Mouse (Mus musculus): Measurements from ENCODE around the gene Gdf15. TPM values are rescaled to one million over a fixed set of nuclear protein-coding genes. Genes with fewer than 3 reads are reported as not detected.

Gdf15 gene
- total and polyA plus RNA-seq, 3 experiments, result 0.15 to 0.63 TPM; not detected in 1

GRCm38 (mm10) chr8:70674109-70674508 is 41.9 kb upstream of the Gdf15 start:
- TF ChIP-seq MXI1 (IDR thresholded peaks at IDR 0.05; ENCODE audit: low read depth, low read length), result no peak
- TF ChIP-seq TBP (IDR thresholded peaks at IDR 0.05; ENCODE audit: low read depth, low read length), result no peak
- TF ChIP-seq CHD1 (IDR thresholded peaks at IDR 0.05; ENCODE audit: low read depth, low read length), result no peak
- no peak for TF ChIP-seq HCFC1 (IDR thresholded peaks at IDR 0.05; ENCODE audit: low read depth, low read length)
- no peak for TF ChIP-seq EP300 (IDR thresholded peaks at IDR 0.05; ENCODE audit: low read depth in 1 of 2, low read length in 2 of 2)
- no peak for TF ChIP-seq ZMIZ1 (IDR thresholded peaks at IDR 0.05; ENCODE audit: low read depth, low read length)
- TF ChIP-seq NRF1 (IDR thresholded peaks at IDR 0.05; ENCODE audit: insufficient read depth, low read depth, low read length, poor library complexity, severe bottlenecking), result no peak
- Histone ChIP-seq H3K4me3 (ENCODE audit: control insufficient read depth in 1 of 2, insufficient read depth in 1 of 2, low read depth in 2 of 2, low read length in 2 of 2) (peak overlapping the region; percentile 56 to 77), H3K27me3 (ENCODE audit: control insufficient read depth in 1 of 2, insufficient read depth in 2 of 2, low read length in 2 of 2) (no peaks in the 10 kb centered on the region), H3K9me3 (replicated peaks; ENCODE audit: insufficient read depth, low read length) (no peaks in the 10 kb centered on the region), H3K9ac (ENCODE audit: control insufficient read depth, low read depth, low read length, poor library complexity, severe bottlenecking) (peak overlapping the region; percentile 84), H3K4me1 (ENCODE audit: control insufficient read depth in 1 of 2, insufficient read depth in 2 of 2, low read length in 2 of 2) (peaks cover 5 to 21% of the 10 kb centered on the region in 2 experiments; a peak in 3 of 4 replicates), H3K27ac (ENCODE audit: control insufficient read depth, low read depth, low read length) (peak overlapping the region; percentile 89), H3K79me2 (ENCODE audit: control insufficient read depth, insufficient read depth, low read length, poor library complexity) (peaks cover 22% of the 10 kb centered on the region), H3K36me3 (ENCODE audit: control insufficient read depth in 1 of 2, insufficient read depth in 2 of 2, low read length in 2 of 2) (peaks cover 0 to 20% of the 10 kb centered on the region in 2 experiments; a peak in 2 of 4 replicates)
- DNase-seq (ENCODE audit: low read depth, low spot score), result no peak

GRCm38 (mm10) chr8:70673079-70673856 is 41.0 kb upstream of the Gdf15 start, which contains the start of gene Lsm4:
Gene Lsm4 (plus strand): TSS chr8:70673248.
- peak; percentile 100 for DNase-seq (ENCODE audit: low read depth, low spot score)
- Histone ChIP-seq H3K27me3 (ENCODE audit: control insufficient read depth in 1 of 2, insufficient read depth in 2 of 2, low read length in 2 of 2) (no peaks in the 10 kb centered on the region), H3K79me2 (ENCODE audit: control insufficient read depth, insufficient read depth, low read length, poor library complexity) (peaks cover 22% of the 10 kb centered on the region), H3K27ac (ENCODE audit: control insufficient read depth, low read depth, low read length) (peak within 1 kb of the TSS; percentile 89), H3K36me3 (ENCODE audit: control insufficient read depth in 1 of 2, insufficient read depth in 2 of 2, low read length in 2 of 2) (peaks cover 0 to 20% of the 10 kb centered on the region in 2 experiments; a peak in 2 of 4 replicates), H3K9ac (ENCODE audit: control insufficient read depth, low read depth, low read length, poor library complexity, severe bottlenecking) (peak within 1 kb of the TSS; percentile 84), H3K9me3 (replicated peaks; ENCODE audit: insufficient read depth, low read length) (no peaks in the 10 kb centered on the region), H3K4me1 (ENCODE audit: control insufficient read depth in 1 of 2, insufficient read depth in 2 of 2, low read length in 2 of 2) (peaks cover 5 to 21% of the 10 kb centered on the region in 2 experiments; a peak in 3 of 4 replicates), H3K4me3 (ENCODE audit: control insufficient read depth in 1 of 2, insufficient read depth in 1 of 2, low read depth in 2 of 2, low read length in 2 of 2) (peak within 1 kb of the TSS; percentile 67 to 77)
- TF ChIP-seq NELFE (IDR thresholded peaks at IDR 0.05; ENCODE audit: low read depth, low read length), result peak; percentile 70
- no peak for TF ChIP-seq MEF2A (IDR thresholded peaks at IDR 0.05; ENCODE audit: extremely low read depth, insufficient replicate concordance, low read depth, low read length, poor library complexity, severe bottlenecking)
- TF ChIP-seq ZKSCAN1 (IDR thresholded peaks at IDR 0.05; ENCODE audit: low read depth, low read length), result no peak
- TF ChIP-seq POLR2AphosphoS2 (IDR thresholded peaks at IDR 0.05; ENCODE audit: low read length), result peak; percentile 60
- peak; percentile 33 for TF ChIP-seq RAD21 (IDR thresholded peaks at IDR 0.05; ENCODE audit: low read depth, low read length)
- TF ChIP-seq MYC (IDR thresholded peaks at IDR 0.05; ENCODE audit: low read depth, low read length), result peak; percentile 93
- peak; percentile 69 to 73 (median 72) for TF ChIP-seq CTCF (IDR thresholded peaks at IDR 0.05 in 2 of 3, conservative IDR thresholded peaks at IDR 0.05 in 1 of 3; ENCODE audit: control insufficient read depth in 1 of 3, insufficient read depth in 1 of 3, low read depth in 2 of 3, low read length in 3 of 3, poor library complexity in 1 of 3, severe bottlenecking in 1 of 3)
- TF ChIP-seq CHD1 (IDR thresholded peaks at IDR 0.05; ENCODE audit: low read depth, low read length), result no peak
- no peak for TF ChIP-seq UBTF (IDR thresholded peaks at IDR 0.05; ENCODE audit: borderline replicate concordance, insufficient read depth, low read depth, low read length)
- peak; percentile 40; the same call in 1 of the 2 replicates for TF ChIP-seq MAZ (IDR thresholded peaks at IDR 0.05; ENCODE audit: low read depth, low read length)
- TF ChIP-seq TBP (IDR thresholded peaks at IDR 0.05; ENCODE audit: low read depth, low read length), result peak; percentile 76
- TF ChIP-seq JUND (IDR thresholded peaks at IDR 0.05; ENCODE audit: low read depth, low read length), result no peak
- peak; percentile 87 for TF ChIP-seq SIN3A (IDR thresholded peaks at IDR 0.05; ENCODE audit: low read length)
- TF ChIP-seq USF2 (IDR thresholded peaks at IDR 0.05; ENCODE audit: borderline replicate concordance in 1 of 2, insufficient read depth in 1 of 2, low read depth in 1 of 2, low read length in 2 of 2), result peak; percentile 51 to 80
- no peak for TF ChIP-seq ZC3H11A (IDR thresholded peaks at IDR 0.05; ENCODE audit: low read depth, low read length)
- peak; percentile 75 for TF ChIP-seq SMC3 (IDR thresholded peaks at IDR 0.05; ENCODE audit: low read depth, low read length)
- peak; percentile 93 for TF ChIP-seq GATA1 (IDR thresholded peaks at IDR 0.05; ENCODE audit: low read depth, low read length)
- TF ChIP-seq KAT2A (conservative IDR thresholded peaks at IDR 0.05; ENCODE audit: low read depth, low read length), result peak; percentile 89
- TF ChIP-seq ELF1 (IDR thresholded peaks at IDR 0.05; ENCODE audit: low read depth, low read length), result peak; percentile 86
- peak; percentile 49 to 90 for TF ChIP-seq POLR2A (IDR thresholded peaks at IDR 0.05; ENCODE audit: control insufficient read depth in 1 of 2, insufficient read depth in 1 of 2, low read depth in 1 of 2, low read length in 2 of 2, poor library complexity in 1 of 2)
- peak; percentile 96 for TF ChIP-seq USF1 (IDR thresholded peaks at IDR 0.05; ENCODE audit: low read depth, low read length)
- TF ChIP-seq EP300 (IDR thresholded peaks at IDR 0.05; ENCODE audit: low read depth in 1 of 2, low read length in 2 of 2), result peak in 1 of 2 experiments; percentile 56; a peak in 1 of 4 replicates
- TF ChIP-seq MAX (IDR thresholded peaks at IDR 0.05; ENCODE audit: low read length), result peak; percentile 89
- no peak for TF ChIP-seq TAL1 (IDR thresholded peaks at IDR 0.05; ENCODE audit: low read length)
- no peak for TF ChIP-seq E2F4 (IDR thresholded peaks at IDR 0.05; ENCODE audit: borderline replicate concordance, low read depth, low read length)
- TF ChIP-seq NRF1 (IDR thresholded peaks at IDR 0.05; ENCODE audit: insufficient read depth, low read depth, low read length, poor library complexity, severe bottlenecking), result peak; percentile 89

All from MEL (cell line).